Mouse (Mus musculus) kidney, postnatal 10 days (tissue): ENCODE results near the gene Fam221b.

Experiments used
- DNase-seq: peaks from one replicate; pipeline ENCODE4 v3.0.0; 2021; ENCODE audit warnings: mixed read lengths

Fam221b gene

DNA sequence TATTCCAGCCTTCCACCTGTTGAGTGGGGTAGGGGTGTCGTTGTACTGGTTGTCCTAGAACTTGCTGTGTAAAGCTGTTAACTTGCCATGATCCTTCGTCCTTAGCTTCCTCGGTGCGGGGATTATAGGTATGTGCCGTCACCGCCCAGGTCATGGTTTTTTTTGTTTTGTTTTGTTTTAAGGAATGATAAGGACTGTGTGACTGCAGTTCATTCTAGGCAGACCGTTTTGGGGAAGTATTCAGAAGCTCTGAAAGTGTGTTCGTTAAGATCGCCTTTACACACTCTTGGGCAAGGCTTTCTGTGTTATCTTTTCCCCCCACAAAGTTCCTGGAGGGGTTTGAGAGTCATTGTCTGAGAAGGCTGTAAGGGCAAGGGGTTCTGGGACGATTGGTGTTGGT lies 56.4 kb downstream of the Fam221b start:
- no peak for DNase-seq
